Mouse (Mus musculus): ENCODE data around the gene Tmem151b.

Gene Tmem151b

DNA sequence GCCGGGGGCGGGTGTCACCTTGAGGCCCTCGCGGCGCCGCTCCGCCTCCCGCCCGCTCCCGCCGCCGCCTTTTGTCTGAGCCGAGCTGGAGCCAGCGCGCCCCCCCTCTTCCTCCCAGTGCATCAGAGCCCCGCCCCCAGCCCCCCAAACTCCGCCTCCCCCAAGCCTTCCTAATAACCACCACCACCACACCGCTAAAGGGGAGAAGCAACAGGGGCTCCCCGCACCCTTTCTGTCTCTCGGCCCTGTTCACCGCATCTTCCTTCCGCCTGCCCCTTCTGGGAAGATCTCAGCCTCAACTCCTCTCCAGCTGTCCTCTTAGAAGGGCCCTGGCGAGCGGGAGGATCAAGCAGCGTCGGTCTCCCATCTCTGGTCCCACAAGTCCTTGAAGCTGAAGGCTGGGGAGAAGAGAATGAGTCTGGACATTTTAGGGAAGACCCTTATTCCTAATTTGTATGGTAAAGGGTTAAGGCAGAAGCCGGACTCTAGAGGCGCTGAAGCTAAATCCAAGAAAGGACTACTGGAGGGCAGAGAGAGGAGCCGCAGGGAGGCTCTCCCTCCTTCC, at the start of gene Tmem151b:
TSS of gene Tmem151b (minus strand) at position 61 of the 565 bp plus-strand sequence.
- DNase-seq: peak; percentile 66

GRCm38 (mm10) chr17:45598891-45599290, 49.4 kb upstream of the Tmem151b start:
- DNase-seq: no peak

DNA sequence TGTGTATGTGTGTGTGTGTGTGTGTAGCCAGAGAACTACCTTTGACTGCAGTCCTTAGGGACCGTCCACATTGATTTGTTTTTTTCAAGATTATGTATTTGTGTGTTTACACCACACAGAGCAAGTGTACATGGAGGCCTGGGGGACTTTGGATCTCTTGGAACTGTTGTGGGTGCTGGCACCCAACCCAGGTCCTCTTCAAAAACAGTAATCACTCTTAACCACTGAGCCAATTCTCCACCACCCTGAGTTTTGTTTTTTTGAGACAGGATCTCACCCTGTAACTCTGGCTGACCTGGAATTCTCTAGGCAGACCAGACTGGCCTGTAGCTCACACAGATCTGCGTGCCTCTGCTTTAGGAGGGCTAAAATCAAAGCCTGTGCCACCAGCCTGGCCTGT, 48.9 kb upstream of the Tmem151b start:
- DNase-seq: no peak

GRCm38 (mm10) chr17:45597787-45598186, 48.3 kb upstream of the Tmem151b start:
- no peak for DNase-seq

DNA sequence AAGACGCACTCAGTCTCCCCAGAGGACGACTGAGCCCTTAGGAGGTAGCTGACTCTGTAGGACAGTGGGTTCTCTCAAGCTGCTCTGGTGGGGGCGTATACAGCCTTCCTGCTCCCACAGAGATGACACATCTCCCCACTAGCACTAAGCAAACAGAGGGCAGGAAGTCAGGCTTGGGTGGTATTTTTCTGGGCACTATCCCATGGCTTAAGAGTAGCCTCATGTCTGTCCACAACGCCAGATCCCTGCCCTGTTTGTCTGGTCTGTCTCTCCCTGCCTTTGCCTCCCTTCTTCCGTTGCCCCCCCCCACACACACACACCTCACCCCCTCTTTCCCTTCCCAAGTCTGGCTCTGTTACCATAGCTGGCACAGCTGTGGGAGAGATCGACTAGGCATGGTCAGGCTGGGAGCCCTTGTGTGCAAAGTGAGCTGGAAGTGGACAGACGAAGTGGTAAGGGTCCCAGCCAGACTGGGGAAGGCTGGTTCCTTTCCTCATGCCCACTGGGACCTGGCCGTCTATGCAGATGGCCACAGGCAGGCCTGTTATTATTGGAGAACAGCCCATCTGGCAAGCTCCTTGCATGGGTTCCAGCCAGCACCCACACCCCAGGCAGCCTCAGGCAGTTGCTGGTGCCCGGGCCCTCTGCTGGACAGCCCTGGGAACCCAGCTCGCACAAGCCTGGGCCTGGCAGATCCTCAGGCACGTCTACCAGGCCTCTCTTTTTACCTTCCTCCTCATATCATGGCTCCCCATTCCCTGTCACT, 47.3 kb upstream of the Tmem151b start:
- peak; percentile 43 for DNase-seq

DNA sequence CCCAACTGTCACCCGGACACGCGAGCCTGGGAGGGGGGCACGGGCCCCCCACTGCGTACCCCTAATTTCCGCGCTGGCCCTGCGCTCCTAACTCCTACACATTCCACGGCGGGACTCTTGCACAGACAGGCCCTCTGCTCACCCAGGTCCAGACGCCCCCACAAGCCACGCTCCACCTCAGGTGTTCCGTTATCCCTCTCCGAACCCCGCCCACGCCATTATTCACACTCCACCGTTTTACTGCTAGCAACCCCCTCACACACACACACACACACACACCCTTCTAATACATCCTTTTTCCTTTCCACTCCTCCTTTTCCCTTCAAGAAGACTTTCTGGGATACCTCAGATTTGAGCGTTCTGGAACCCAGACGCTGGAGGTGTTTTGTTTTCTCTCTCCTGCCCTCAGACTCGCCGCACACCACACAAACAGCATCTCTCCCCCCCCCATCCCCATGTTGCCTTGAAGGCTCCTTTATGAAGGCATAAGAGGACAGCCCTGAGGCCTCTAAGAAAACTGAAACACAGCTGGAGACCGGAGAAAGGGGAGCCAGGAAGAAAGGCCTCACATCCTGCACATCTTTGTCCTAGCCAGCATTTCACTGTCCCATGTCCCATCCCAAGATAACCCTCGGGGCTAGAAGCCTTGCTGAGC, 46.4 kb upstream of the Tmem151b start:
- DNase-seq: no peak

DNA sequence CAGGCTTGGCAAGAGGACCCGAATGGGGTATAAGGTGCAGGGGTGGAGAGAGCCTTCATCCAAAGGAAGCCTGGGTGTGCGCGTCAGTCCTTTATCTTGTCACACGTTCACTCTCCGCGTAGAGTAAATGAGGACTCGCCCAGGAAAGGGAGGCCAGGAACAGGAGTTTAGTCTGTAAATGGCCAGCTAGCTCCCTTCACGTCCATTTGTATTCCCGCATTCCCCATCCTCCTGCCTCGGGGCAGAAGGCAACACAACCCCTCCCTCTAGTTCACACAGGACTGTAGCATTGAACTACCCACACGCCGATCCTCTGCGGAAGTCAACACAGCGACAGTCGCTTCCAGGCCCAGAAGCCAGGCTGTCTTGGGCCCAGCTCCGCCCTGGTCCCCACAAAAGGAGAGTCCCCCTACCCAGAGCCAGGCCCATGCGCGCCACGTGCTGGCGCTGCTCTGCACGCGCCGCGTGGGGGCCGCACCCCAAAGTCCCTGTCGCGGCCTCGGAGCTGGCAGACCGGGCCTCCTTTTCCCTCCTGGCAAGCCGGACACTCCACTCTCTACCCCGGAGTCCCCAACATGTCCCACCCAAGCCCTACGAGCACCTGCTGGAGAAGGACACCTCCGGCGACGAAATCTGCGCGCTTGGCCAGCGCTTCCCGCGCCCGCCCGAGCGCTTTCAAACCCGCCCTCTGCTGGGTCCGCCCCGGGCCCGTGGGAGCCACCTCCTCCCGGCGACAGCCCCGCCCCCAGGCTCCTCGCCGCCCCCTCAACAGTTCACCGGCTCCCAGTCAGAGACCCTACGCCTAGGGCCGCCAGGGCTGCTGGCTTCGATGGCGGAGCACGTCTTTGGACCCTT, 45.6 kb upstream of the Tmem151b start:
- DNase-seq: peak; percentile 52

DNA sequence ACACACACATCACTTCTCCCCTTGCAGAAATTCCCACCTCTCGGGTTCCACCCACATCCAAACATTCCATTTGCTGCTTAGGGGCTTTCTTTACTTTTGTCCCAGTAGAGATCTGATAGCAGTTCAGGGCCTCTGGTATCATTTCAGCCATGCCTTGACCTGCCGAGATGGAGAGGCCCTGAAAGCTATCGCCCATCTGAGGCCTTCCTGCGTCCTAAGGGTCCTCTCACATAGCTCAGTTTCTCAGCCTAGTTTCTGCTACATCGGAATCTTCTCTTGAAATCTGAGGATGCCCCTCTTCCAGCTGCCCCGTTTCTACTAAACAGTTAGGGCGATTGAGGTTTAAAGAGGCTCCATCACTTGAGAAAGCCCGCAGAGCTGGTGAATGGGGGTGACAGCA, 44.7 kb upstream of the Tmem151b start:
- no peak for DNase-seq

DNA sequence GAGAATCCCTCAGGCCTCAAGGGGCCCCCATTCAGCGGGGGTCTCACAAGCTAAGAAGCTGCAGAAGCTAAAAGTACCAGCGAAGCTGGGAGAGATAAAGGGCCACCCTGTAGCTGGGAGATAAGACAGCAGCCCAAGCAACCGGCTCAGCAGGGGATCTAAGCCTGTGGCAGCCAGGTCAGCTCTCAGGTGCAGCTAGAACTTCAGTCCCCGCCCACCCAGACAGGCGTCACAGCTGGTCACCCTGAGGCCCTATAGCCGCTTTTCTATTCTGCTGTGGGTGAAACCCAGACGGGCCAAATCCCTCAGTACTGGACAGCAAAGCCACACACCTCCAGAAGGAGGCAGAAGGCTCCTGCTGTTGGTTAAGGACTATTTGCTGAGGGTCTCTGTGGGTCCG, 44.0 kb upstream of the Tmem151b start:
- DNase-seq: no peak

GRCm38 (mm10) chr17:45592606-45593431, 43.3 kb upstream of the Tmem151b start:
- no peak for DNase-seq

DNA sequence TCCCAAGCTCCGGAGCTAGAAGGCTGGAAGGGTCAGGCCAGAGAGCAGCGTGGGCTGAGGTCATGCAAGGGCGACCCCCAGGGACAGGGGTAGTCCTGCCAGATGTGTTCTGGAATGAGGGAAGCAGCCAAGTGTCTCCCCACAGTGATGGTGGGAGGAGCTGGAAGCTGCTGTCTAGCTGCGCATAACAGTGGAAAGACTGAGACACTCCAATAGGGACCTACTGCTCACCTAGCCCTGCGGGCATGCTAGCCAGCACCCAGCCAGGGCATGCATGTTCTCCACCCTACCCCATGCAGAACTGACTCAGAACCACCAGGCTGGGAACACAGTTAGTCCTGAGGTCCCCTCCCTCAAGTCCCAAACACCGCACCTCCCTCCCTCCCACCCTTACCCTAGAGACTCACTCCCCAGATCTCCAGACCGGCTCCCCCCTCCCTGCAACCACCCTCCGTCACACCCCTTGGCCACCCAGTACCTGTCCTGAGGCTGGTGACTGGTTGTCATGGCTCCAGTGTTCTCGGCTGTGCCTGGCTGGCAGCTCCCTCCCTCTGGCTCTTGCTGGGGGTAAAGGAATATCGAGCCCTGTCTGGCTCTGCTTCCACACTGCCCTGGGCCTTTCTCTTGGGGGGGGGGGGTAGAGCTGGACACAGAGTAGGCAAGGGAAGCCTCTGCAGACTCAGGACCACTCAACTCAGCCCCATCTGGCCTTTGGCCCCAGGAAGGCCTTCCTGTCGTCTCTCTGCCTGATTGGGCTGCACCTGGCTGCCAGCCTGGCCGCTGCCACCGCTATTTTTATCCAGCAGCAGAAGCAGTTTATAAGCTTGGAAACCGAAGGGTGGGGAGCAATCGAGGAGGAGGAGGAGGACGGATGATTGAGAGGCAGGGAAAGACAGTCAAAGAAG, 42.5 kb upstream of the Tmem151b start:
- DNase-seq: no peak

GRCm38 (mm10) chr17:45590410-45590809, 40.9 kb upstream of the Tmem151b start:
- DNase-seq: no peak

- DNase-seq: no peak
Observed at GRCm38 (mm10) chr17:45589844-45590243, 40.4 kb upstream of the Tmem151b start.

- DNase-seq: no peak
Observed at GRCm38 (mm10) chr17:45589236-45589635, 39.8 kb upstream of the Tmem151b start.

DNA sequence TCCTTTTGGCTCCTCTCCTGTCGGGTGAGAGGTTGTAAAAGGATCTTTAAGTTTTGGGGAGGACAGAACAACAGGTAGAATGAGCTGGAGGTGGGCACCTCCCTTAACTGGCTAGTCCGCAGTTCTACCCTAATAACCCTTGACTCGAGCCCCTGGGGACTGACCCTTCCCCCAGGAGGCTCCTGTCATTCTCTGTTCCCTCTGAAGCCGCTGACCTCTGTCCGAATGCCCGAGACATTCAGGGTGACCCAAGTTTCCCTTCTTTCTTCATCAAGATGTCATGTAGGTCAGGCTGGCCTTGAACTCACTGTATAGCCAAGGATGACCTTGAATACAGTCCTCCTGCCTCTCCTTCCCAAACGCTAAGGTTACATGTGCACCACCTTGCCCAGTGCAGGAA, 38.9 kb upstream of the Tmem151b start:
- no peak for DNase-seq

DNA sequence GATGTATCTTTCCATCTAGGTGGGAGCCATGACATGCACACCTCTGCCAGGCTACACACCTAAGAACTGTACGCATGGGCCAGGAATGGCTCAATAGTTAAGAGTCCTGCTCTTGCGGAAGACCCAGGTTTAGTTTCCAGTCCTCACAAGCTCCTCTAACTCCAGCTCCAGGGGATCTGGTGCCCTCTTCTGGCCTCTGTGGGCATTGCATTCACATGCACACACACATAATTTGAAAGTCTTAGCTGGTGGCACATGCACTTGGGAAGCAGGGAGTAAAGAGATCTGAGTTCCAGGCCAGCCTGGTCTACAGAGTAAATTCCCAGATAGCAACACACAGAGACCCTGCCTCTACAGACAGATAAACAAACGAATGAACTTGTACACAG, 37.0 kb upstream of the Tmem151b start:
- DNase-seq: no peak

DNA sequence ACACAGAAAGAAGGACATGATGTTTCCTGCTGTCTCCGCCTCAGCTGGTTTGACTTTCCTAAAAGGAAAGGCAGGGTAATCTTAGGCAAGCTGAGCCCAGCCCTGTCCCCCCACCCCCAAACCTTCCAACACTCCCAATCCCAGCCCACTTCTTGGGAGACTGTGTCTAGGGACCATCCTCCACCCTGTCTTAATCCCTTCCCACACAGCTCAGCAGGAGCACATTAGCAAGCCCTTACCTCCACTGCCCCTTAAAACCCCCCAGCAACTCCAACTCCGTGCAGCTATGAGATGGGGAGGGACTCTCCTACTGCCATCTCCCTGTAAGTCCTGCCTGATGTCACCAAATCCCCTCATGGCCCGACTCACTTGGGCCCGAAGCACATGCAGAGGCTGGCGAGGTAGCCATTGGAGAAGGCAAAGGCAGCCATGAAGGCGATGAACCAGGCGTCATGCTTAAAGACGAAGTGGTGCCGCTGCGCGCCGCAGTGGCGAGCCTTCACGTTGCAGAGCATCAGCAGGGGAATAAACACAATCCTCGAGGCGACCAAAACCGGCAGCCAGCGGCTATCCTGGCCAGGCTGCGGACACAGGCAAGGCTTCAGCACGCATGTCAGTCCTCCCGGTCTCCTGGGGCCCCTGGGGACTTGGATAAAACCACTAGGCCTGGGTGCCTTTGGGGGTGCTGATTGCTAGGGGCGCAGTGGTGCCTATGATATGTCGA, 36.4 kb upstream of the Tmem151b start:
- no peak for DNase-seq

DNA sequence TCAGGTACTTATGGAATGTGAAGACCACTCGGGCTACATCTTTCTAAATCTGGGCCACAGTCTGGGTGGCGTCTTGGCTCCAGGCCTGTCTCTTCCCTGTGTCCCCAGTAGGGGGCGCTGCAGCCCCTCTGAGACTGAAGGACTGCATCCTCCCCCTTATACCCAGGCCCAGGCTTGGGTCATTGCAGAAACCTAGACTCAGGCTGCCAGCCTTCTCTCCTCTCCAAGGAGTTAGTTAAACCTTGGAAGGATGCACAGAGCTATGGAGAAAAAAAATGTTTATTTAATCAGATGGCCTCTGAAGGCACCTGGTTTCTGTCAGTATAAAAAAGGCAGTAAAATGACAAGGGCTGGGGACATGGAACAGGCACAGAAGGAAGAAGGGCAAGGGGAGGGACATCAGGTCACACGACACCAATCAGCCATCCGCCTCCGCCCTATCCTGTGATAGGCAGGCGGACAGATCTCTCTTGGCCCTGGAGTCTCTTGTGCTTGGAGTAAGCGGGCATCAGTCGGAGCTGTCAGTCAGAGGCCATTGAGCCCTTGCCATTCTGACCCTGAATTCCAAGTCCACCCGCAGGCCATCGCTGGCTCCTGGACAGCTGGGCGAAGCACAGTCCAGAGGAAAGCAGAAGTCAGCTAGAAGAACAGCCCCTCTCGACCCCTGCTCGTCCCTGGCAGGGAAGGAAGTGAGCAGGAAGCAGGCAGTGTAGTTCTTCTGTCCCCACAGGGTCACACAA, 35.6 kb upstream of the Tmem151b start:
- DNase-seq: peak; percentile 52

- peak; percentile 38 for DNase-seq
Observed at GRCm38 (mm10) chr17:45584096-45584896, 34.8 kb upstream of the Tmem151b start.

Measured in right cerebral cortex, postnatal 25 days (tissue).